ENCODE assay signal across 8 mouse cellular contexts in genomic region chrX:53057760-53058090, GRCm38 (mm10).
DNase-seq lines count a peak whose midpoint lies in the region; ATAC-seq lines count a peak whose summit lies in the region.

No protein-coding gene starts in this region.

- no peaks in the 10 kb centered on the region for H3K9me3 ChIP-seq in heart, embryonic 16.5 days (replicated peaks; ENCODE audit: control insufficient read depth, low read length)
- H3K9me3 ChIP-seq in hindbrain, embryonic 13.5 days: no peaks in the 10 kb centered on the region
- no peaks in the 10 kb centered on the region for H3K9me3 ChIP-seq in midbrain, embryonic 11.5 days (ENCODE audit: control insufficient read depth, low read length)

- H3K9ac ChIP-seq in heart, embryonic 16.5 days (ENCODE audit: low read length): peak overlapping the region; percentile 70
- no peak overlapping the region for H3K9ac ChIP-seq in hindbrain, embryonic 13.5 days
- H3K9ac ChIP-seq in midbrain, embryonic 11.5 days (ENCODE audit: low read length): no peak overlapping the region

- no peak for DNase-seq in heart, postnatal 14 days
- peak; percentile 91 for DNase-seq in midbrain, embryonic 11.5 days (ENCODE audit: low spot score, missing footprints)
- no peak for DNase-seq in left cerebral cortex, postnatal 25 days (ENCODE audit: low spot score in 2 of 2)
- DNase-seq in left cerebral cortex, adult 8-10 months (ENCODE audit: low spot score in 2 of 2): no peak
- DNase-seq in layer of hippocampus, postnatal 36 days: no peak

- H3K36me3 ChIP-seq in heart, embryonic 16.5 days (ENCODE audit: control insufficient read depth, insufficient read depth): 0 out of 2 replicates have a peak, but pooled peaks cover 4% of the 10 kb centered on the region
- H3K36me3 ChIP-seq in hindbrain, embryonic 13.5 days: no peaks in the 10 kb centered on the region
- no peaks in the 10 kb centered on the region for H3K36me3 ChIP-seq in midbrain, embryonic 11.5 days (ENCODE audit: control insufficient read depth, insufficient read depth, low read length)

- WGBS in heart, embryonic 16.5 days: 23% methylated on average over 6 of the region's 6 CpGs
- WGBS in hindbrain, embryonic 13.5 days: 18% methylated on average over 6 of the region's 6 CpGs
- WGBS in midbrain, embryonic 11.5 days: 28% methylated on average over 6 of the region's 6 CpGs

- H3K4me1 ChIP-seq in heart, embryonic 16.5 days (ENCODE audit: control insufficient read depth, insufficient read depth, low read length): 0 out of 2 replicates have a peak, but pooled peaks cover 2% of the 10 kb centered on the region
- no peaks in the 10 kb centered on the region; the same call in 1 of the 2 replicates for H3K4me1 ChIP-seq in brown adipose tissue, adult 24 weeks (ENCODE audit: control insufficient read depth, insufficient read depth, insufficient read length, low read length)
- H3K4me1 ChIP-seq in hindbrain, embryonic 13.5 days (replicated peaks): 0 out of 2 replicates have a peak, but pooled peaks cover 9% of the 10 kb centered on the region
- no peaks in the 10 kb centered on the region for H3K4me1 ChIP-seq in midbrain, embryonic 11.5 days (ENCODE audit: control insufficient read depth, insufficient read depth, low read length)

- no peaks in the 10 kb centered on the region for H3K27me3 ChIP-seq in heart, embryonic 16.5 days (ENCODE audit: control insufficient read depth, insufficient read depth, low read length)
- H3K27me3 ChIP-seq in hindbrain, embryonic 13.5 days: peaks cover 36% of the 10 kb centered on the region
- no peaks in the 10 kb centered on the region for H3K27me3 ChIP-seq in midbrain, embryonic 11.5 days (ENCODE audit: control insufficient read depth, insufficient read depth, low read length)

- H3K4me2 ChIP-seq in heart, embryonic 16.5 days (ENCODE audit: low read depth, low read length): peak overlapping the region; percentile 73
- H3K4me2 ChIP-seq in hindbrain, embryonic 13.5 days: peak overlapping the region; percentile 70
- peak overlapping the region; percentile 54; the same call in 1 of the 2 replicates for H3K4me2 ChIP-seq in midbrain, embryonic 11.5 days

- no peak for ATAC-seq in heart, embryonic 16.5 days (replicated peaks; ENCODE audit: extremely low read depth, insufficient read depth, low FRiP score)
- no peak for ATAC-seq in hindbrain, embryonic 13.5 days (ENCODE audit: low FRiP score)
- no peak for ATAC-seq in midbrain, embryonic 11.5 days (ENCODE audit: low FRiP score)

- intact Hi-C loops in heart, postnatal 14 days (cut with DNase I): loop anchor here (2.0 to 5.0 kb wide), 4 partner anchors 35 to 175 kb away; no protein-coding TSS in a partner anchor
- intact Hi-C loops in left cerebral cortex, postnatal 25 days (cut with DNase I): loop anchor here (5.0 kb wide), 1 partner anchor 210 kb away; the partner anchor contains the start of gene Fam122b

- peak overlapping the region; percentile 67 for H3K4me3 ChIP-seq in heart, embryonic 16.5 days (ENCODE audit: low read length)
- H3K4me3 ChIP-seq in brown adipose tissue, adult 24 weeks (ENCODE audit: insufficient read depth, low read depth, low read length): peak overlapping the region; percentile 86
- H3K4me3 ChIP-seq in hindbrain, embryonic 13.5 days: 0 out of 2 replicates have a peak overlapping the region, but pooled peaks have one; percentile 47
- no peak overlapping the region; the same call in 1 of the 2 replicates for H3K4me3 ChIP-seq in midbrain, embryonic 11.5 days (ENCODE audit: low read depth, low read length)

- H3K27ac ChIP-seq in heart, embryonic 16.5 days (ENCODE audit: low read length): peak overlapping the region; percentile 98
- H3K27ac ChIP-seq in brown adipose tissue, adult 24 weeks (replicated peaks; ENCODE audit: low read depth, low read length): peak overlapping the region; percentile 83
- H3K27ac ChIP-seq in hindbrain, embryonic 13.5 days: no peak overlapping the region
- no peak overlapping the region for H3K27ac ChIP-seq in midbrain, embryonic 11.5 days (ENCODE audit: low read depth, low read length)

Comparison
In these comparisons a context has a peak if more than half of its experiments do, and no peak if none do; other contexts are left out.
1. H3K27ac ChIP-seq: peak in heart, embryonic 16.5 days (single experiment) and brown adipose tissue, adult 24 weeks (single experiment); none in hindbrain, embryonic 13.5 days (single experiment) and midbrain, embryonic 11.5 days (single experiment).
2. Peak in every context shown above with its lines, with median percentiles within 50 percentile points of each other: H3K4me2 ChIP-seq.